Mouse (Mus musculus) urinary bladder, adult 18-20 months (tissue): Measurements from ENCODE around the gene Sema6d.

ENCODE experiments used
- DNase-seq, 2 experiments: peaks; one replicate each; pipeline ENCODE4 v3.0.0; 2022; ENCODE audit warnings: low spot score in 2 of 2, mixed read lengths in 2 of 2

Gene Sema6d

GRCm38 (mm10) chr2:124612727-124613510 lies 523.1 kb downstream of the Sema6d start:
- no peak for DNase-seq

- no peak for DNase-seq
Observed at GRCm38 (mm10) chr2:124613671-124614210, 524.0 kb downstream of the Sema6d start.

GRCm38 (mm10) chr2:124616746-124617145 lies 527.0 kb downstream of the Sema6d start:
- DNase-seq: no peak

GRCm38 (mm10) chr2:124617440-124617839 lies 527.7 kb downstream of the Sema6d start:
- no peak for DNase-seq

GRCm38 (mm10) chr2:124618091-124618490 lies 528.3 kb downstream of the Sema6d start:
- DNase-seq: no peak

- no peak for DNase-seq
Observed at GRCm38 (mm10) chr2:124618526-124619219, 528.9 kb downstream of the Sema6d start.

GRCm38 (mm10) chr2:124620470-124620869 lies 530.7 kb downstream of the Sema6d start:
- no peak for DNase-seq

GRCm38 (mm10) chr2:124621972-124622621 lies 532.3 kb downstream of the Sema6d start:
- DNase-seq: no peak

GRCm38 (mm10) chr2:124624247-124624929 lies 534.6 kb downstream of the Sema6d start:
- DNase-seq: no peak

- no peak for DNase-seq
Observed at GRCm38 (mm10) chr2:124626425-124626824, 536.7 kb downstream of the Sema6d start.

GRCm38 (mm10) chr2:124627664-124628063 lies 537.9 kb downstream of the Sema6d start:
- no peak for DNase-seq

GRCm38 (mm10) chr2:124628701-124629100 lies 538.9 kb downstream of the Sema6d start:
- DNase-seq: no peak

- no peak for DNase-seq
Observed at GRCm38 (mm10) chr2:124634400-124634998, 544.7 kb downstream of the Sema6d start.

GRCm38 (mm10) chr2:124635271-124635865 lies 545.6 kb downstream of the Sema6d start:
- DNase-seq: no peak

- no peak for DNase-seq
Observed at GRCm38 (mm10) chr2:124637080-124637479, 547.3 kb downstream of the Sema6d start.

- DNase-seq: no peak
Observed at GRCm38 (mm10) chr2:124639221-124639963, 549.6 kb downstream of the Sema6d start.

- no peak for DNase-seq
Observed at GRCm38 (mm10) chr2:124640500-124641193, 550.9 kb downstream of the Sema6d start.

- no peak for DNase-seq
Observed at GRCm38 (mm10) chr2:124641194-124641558, 551.4 kb downstream of the Sema6d start.

- DNase-seq: no peak
Observed at GRCm38 (mm10) chr2:124642131-124642530, 552.4 kb downstream of the Sema6d start.

- no peak for DNase-seq
Observed at GRCm38 (mm10) chr2:124650609-124651008, 560.8 kb downstream of the Sema6d start.
